Mouse (Mus musculus) bone marrow macrophage, adult 2 months (primary cell): ENCODE results near the gene Plxnb2.

Experiments
- CTCF ChIP-seq: IDR thresholded peaks from 2 replicates; pipeline ENCODE4 v1.5.1; 2012; ENCODE audit warnings: low read depth, mild to moderate bottlenecking, low read length, moderate library complexity
- POLR2A ChIP-seq: IDR thresholded peaks from 2 replicates; pipeline ENCODE4 v1.6.1; 2012; ENCODE audit warnings: mild to moderate bottlenecking, low read depth, low read length, borderline replicate concordance

DNA sequence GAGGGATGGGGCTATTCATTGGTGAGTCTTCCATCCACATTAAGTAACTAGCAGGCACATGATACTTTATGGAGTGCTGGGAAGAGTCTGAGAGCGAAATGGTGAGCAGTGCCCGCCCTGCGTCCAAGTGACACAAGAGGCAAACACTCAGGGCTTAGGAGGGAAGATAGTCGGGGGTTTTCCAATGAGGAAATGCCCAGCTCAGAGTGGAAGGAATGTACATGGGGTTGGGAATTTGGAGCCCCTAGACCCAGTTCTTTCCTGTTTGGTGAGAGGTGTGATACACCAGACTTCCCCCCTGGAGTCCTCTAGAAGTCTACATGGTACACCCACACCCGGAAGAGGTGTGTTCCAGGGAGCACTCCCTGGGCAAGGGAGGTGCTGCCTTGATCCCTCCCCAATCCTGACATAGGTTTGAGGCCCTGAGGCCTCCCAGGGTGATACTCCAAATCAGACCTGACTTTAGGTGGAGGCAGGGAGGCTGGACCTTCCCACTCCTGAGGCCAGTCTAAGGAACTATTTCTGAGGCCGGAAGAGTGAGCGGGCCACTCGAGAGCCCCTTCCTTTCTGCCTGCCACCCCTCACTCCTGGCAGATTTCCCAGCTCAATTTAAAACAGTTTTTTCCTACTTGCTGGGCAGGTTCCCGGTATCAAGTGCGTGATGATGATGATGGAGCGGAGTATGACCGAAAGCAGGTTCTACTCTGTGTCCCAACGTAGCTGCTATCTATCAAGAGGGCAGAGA lies 5.0 kb downstream of the Plxnb2 start:
- no peak for TF ChIP-seq CTCF
- TF ChIP-seq POLR2A, result no peak
